Mouse (Mus musculus) liver, postnatal 0 days (tissue): ENCODE data around the gene Irf2bp2. TPM values are rescaled to one million over a fixed set of nuclear protein-coding genes. Genes with fewer than 3 reads are reported as not detected.

Experiments
- ATAC-seq: fragments of 200-750 bp; cut with Nextera tagmentation; 2 replicates; pipeline ENCODE4 v1.8.0; 2017; ENCODE audit warnings: mild to moderate bottlenecking, moderate library complexity
- DNase-seq: peaks from one replicate; pipeline ENCODE4 v3.0.0-alpha.2; 2016
- H3K27ac ChIP-seq: fragments of 300-500 bp; sonication (generic); 2 replicates; pipeline ENCODE4 v1.5.1; 2014; ENCODE audit warnings: antibody characterized with exemption, moderate library complexity, mild to moderate bottlenecking, low read depth
- H3K27me3 ChIP-seq: fragments of 300-500 bp; sonication (generic); 2 replicates; pipeline ENCODE4 v1.6.1; 2014; ENCODE audit warnings: low read length, control low read depth, mixed read lengths; ENCODE audit not compliant: insufficient read depth
- H3K36me3 ChIP-seq: fragments of 300-500 bp; sonication (generic); replicated peaks from 2 replicates; pipeline ENCODE4 v1.6.1; 2014; ENCODE audit warnings: mild to moderate bottlenecking, control low read depth, low read length, moderate library complexity, mixed read lengths; ENCODE audit not compliant: insufficient read depth
- H3K4me1 ChIP-seq: fragments of 300-500 bp; sonication (generic); 2 replicates; pipeline ENCODE4 v1.6.1; 2014; ENCODE audit warnings: antibody characterized with exemption, mild to moderate bottlenecking, control low read depth; ENCODE audit not compliant: insufficient read depth
- H3K4me2 ChIP-seq: fragments of 300-500 bp; sonication (generic); 2 replicates; pipeline ENCODE4 v1.6.1; 2014; ENCODE audit warnings: low read depth, mild to moderate bottlenecking, low read length, moderate library complexity, mixed read lengths
- H3K4me3 ChIP-seq: fragments of 300-500 bp; sonication (generic); 2 replicates; pipeline ENCODE4 v1.5.1; 2014; ENCODE audit warnings: low read depth, low read length
- H3K9ac ChIP-seq: fragments of 300-500 bp; sonication (generic); replicated peaks from 2 replicates; pipeline ENCODE4 v1.6.1; 2014; ENCODE audit warnings: mild to moderate bottlenecking, moderate library complexity
- H3K9me3 ChIP-seq: fragments of 300-500 bp; sonication (generic); 2 replicates; pipeline ENCODE4 v1.6.1; 2016; ENCODE audit warnings: mild to moderate bottlenecking, control low read depth, low read length, mixed read lengths
- CTCF ChIP-seq: sonication (generic); IDR thresholded peaks from 2 replicates; pipeline ENCODE4 v1.5.1; 2016; ENCODE audit warnings: antibody characterized with exemption, low read depth
- EP300 ChIP-seq: IDR thresholded peaks from 2 replicates; pipeline ENCODE4 v1.6.1; 2016; ENCODE audit warnings: antibody characterized with exemption, low read depth, mild to moderate bottlenecking
- WGBS: fragments of 180-500 bp; shearing (Covaris S2); extraction: QIAGEN DNeasy Blood & Tissue Kit; methylation state at CpG from one replicate; pipeline ENCODE4 v1.1.7; 2014; ENCODE audit not compliant: insufficient replicate concordance; 5-methylcytosine and 5-hydroxymethylcytosine counted together
- polyA plus RNA-seq: library from polyadenylated mRNA; unstranded; fragments of >200 nt; fragmentation: Nextera tagmentation; extraction: Ambion mirVana; gene quantifications from 2 replicates; pipeline ENCODE4 v1.2.1, GENCODE M21; 2015

The Irf2bp2 gene
- polyA plus RNA-seq, 1 experiment from 2014 or later, result 6.2 TPM

DNA sequence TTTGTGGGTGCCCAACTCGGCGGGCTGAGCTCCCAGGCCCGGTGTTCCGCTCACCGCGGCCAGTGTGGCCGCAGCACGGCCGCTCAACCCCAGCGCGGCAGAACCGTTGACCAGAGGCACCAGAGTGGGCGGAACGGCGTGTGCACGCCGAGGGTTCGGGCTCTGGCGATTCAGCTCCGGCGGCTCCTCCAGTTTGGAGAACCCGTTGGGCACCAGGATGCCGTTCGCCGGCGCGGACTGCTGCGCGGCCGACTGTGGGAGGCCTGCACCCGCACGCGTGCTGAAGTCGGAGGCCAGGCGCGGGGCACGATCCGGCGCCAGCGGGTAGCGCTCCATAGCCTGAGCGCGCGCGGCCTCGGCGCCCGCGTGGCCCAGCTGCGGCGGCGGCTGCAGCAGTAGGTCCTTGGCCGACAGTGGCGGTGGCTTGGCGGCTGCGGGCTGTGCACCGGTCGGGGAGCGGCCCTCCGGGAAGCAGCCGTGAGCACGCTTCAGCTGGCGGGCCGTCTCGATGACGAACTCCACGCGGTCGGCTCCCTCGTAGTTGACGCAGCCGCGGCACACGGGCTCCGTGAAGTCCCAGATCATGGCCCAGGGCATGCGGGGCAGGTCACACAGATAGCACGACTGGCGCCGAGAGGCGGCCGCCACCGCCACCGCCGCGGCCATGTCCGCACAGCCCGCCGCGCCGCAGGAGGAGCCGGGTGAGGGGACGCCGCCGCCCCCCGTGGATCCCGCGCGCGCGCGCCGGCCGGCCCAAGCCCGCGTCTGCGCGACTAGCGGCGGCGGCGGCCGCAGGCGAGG is 815 bp downstream of the Irf2bp2 start:
- under 1% methylated on average over 89 of the region's 113 CpGs for WGBS
- Histone ChIP-seq H3K4me3 (peak overlapping the region; percentile 99), H3K27me3 (no peaks in the 10 kb centered on the region), H3K9me3 (no peaks in the 10 kb centered on the region), H3K27ac (peak overlapping the region; percentile 98), H3K9ac (peak overlapping the region; percentile 99), H3K4me1 (peaks cover 30% of the 10 kb centered on the region), H3K36me3 (peaks cover 16% of the 10 kb centered on the region), H3K4me2 (peak overlapping the region; percentile 78)
- TF ChIP-seq EP300 (no peak), CTCF (no peak)
- ATAC-seq (no peak), DNase-seq (peak; percentile 68)

DNA sequence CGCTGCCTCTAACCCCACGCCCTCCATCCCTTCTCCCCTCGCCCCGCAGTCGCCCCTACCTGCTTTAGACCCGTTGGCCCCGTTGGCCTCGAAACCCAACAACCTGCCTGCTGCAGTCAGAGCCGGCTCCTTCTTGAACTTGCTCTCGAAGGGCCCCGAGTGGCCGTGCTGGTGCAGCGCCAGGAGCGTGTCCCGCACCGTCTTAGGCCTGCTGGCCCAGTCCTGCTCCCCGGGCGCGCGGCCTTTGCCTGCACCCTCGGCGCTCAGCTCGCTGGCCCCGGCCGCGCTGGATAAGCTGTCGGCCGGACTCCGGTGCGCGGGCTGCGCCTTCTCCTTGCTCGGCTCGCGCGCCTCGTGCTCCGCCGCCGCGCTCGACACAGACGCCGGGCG is 1.4 kb downstream of the Irf2bp2 start:
- Histone ChIP-seq H3K27ac (peak overlapping the region; percentile 98), H3K4me2 (peak overlapping the region; percentile 78), H3K4me1 (peaks cover 31% of the 10 kb centered on the region), H3K9ac (peak overlapping the region; percentile 99), H3K27me3 (no peaks in the 10 kb centered on the region), H3K4me3 (peak overlapping the region; percentile 99), H3K9me3 (no peaks in the 10 kb centered on the region), H3K36me3 (peaks cover 21% of the 10 kb centered on the region)
- DNase-seq (peak; percentile 61), ATAC-seq (no peak)
- WGBS, result under 1% methylated on average over 38 of the region's 45 CpGs
- no peak for TF ChIP-seq EP300
- TF ChIP-seq CTCF, result no peak

DNA sequence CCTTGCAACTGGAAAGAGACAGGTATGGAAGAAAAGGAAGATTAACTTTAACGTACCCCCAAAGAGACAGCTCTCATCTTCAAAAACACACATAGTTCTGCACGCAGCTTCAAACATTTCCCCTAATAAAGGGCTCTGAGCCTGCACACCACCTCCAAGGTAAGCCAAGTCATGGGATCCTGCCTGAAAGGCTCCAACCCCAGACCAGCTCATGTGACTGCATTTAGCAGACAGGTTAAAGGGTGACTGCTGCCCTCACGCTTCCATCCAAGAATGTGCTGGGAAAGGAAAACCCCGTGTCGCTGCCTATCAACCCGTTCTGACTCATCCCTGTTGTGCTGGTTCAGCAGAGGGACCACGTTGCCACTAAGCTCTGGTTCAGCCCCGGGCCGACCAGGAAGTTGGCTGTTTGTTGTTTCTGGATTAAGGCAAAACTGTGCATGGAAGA is 1.9 kb downstream of the Irf2bp2 start:
- ATAC-seq (no peak), DNase-seq (peak; percentile 68)
- peak overlapping the region; percentile 78 for H3K4me2 ChIP-seq
- peak overlapping the region; percentile 99 for H3K4me3 ChIP-seq
- H3K27me3 ChIP-seq, result no peaks in the 10 kb centered on the region
- peak overlapping the region; percentile 98 for H3K27ac ChIP-seq
- no peaks in the 10 kb centered on the region for H3K9me3 ChIP-seq
- H3K9ac ChIP-seq, result peak overlapping the region; percentile 99
- 0% methylated on average over 9 of the region's 9 CpGs for WGBS
- H3K36me3 ChIP-seq, result peaks cover 25% of the 10 kb centered on the region
- TF ChIP-seq CTCF (no peak), EP300 (peak; percentile 34; the same call in 1 of the 2 replicates)
- H3K4me1 ChIP-seq, result peaks cover 29% of the 10 kb centered on the region

DNA sequence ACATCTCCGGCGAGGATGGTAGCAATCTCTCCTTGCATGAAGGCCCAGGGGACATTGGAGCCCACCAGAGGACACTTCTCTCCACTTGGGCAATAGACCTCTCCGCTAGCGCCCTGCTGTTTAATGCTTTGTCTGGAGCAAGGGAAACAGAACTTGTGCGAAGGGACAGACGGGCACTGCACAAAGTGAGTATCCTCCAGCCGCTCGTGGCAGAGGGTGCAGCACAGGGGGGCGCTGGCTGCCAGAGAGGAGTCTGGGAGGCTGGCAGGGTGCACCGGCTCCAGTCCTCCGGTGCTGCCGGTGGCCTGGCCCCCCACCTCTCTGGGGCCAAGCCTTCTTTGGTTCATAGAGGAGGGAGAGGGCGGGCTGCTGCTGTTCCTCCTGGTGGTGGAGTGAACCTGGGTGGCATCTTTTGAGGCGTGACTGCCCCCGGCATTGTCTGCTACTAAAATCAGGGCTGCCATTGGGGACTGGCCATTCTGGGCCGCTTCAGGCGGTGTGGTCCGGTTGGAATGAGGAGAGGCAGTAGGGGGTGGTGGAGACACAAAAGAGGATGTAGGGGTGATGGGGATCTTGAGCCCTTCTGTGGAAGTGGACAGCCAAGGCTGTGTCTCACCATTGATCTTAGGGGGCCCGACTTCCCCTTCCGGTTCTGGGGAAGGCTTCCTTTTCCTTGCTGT is 2.5 kb downstream of the Irf2bp2 start:
- DNase-seq, result peak; percentile 66
- H3K4me3 ChIP-seq, result peak overlapping the region; percentile 99
- TF ChIP-seq CTCF, result peak; percentile 27; the same call in 1 of the 2 replicates
- peak; percentile 2; the same call in 1 of the 2 replicates for TF ChIP-seq EP300
- peak overlapping the region; percentile 99 for H3K9ac ChIP-seq
- H3K36me3 ChIP-seq, result peaks cover 30% of the 10 kb centered on the region
- WGBS, result 0% methylated on average over 20 of the region's 20 CpGs
- no peak for ATAC-seq
- no peaks in the 10 kb centered on the region for H3K27me3 ChIP-seq
- no peaks in the 10 kb centered on the region for H3K9me3 ChIP-seq
- H3K4me2 ChIP-seq, result peak overlapping the region; percentile 78
- peak overlapping the region; percentile 98 for H3K27ac ChIP-seq
- peaks cover 29% of the 10 kb centered on the region for H3K4me1 ChIP-seq

DNA sequence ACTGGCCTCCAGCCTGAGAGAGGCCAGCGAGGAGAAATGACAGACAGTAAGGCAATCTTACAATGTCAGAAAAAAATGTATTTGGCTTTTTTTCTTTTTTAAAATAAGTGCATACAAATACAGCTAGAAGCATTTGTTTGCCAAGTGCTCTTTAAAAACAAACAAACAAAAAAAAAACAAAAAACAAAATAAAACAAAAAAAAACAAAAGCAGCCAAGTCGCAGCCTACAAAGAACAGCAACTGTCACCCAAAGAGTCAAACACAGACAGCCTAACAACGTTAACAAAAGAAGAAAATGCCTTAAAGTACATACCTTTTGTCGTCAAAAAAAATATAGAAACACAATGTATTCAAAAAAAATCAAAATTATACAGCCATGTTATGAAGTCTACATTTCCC is 3.2 kb downstream of the Irf2bp2 start:
- no peaks in the 10 kb centered on the region for H3K27me3 ChIP-seq
- no peak for ATAC-seq
- peak overlapping the region; percentile 75 for H3K9ac ChIP-seq
- no peak for DNase-seq
- H3K4me3 ChIP-seq, result peak overlapping the region; percentile 99
- peak overlapping the region; percentile 78 for H3K4me2 ChIP-seq
- TF ChIP-seq EP300 (no peak), CTCF (no peak)
- H3K27ac ChIP-seq, result peak overlapping the region; percentile 98
- no peaks in the 10 kb centered on the region for H3K9me3 ChIP-seq
- H3K36me3 ChIP-seq, result peaks cover 32% of the 10 kb centered on the region
- WGBS, result 8% methylated on average over 4 of the region's 4 CpGs
- H3K4me1 ChIP-seq, result peaks cover 31% of the 10 kb centered on the region

DNA sequence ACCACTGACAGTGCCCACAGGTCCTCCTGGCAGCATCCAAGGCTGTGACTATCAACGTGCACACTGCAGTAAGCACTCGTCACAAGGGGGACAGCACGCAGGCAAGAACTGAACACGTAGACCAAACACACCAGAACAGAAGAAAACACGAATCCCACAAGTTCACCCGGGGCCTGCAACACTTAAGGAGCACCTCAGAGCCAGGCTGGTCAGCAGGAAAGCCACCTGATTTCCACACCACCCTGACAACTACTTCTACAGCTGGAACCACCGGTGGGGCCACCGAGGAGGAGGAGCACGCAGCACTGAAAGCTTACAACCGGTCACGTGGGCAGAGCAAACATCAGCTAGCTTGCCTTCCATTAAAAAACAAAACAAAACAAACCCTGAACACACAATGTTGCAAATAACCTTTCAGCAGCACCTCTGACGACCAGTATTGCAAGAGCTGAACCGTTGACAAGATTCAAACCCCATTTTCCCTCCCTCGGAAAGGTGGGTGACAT is 3.7 kb downstream of the Irf2bp2 start:
- Histone ChIP-seq H3K9me3 (no peaks in the 10 kb centered on the region), H3K4me2 (peak overlapping the region; percentile 78), H3K27me3 (no peaks in the 10 kb centered on the region), H3K4me1 (peaks cover 31% of the 10 kb centered on the region), H3K27ac (peak overlapping the region; percentile 98), H3K4me3 (peak overlapping the region; percentile 99), H3K36me3 (peaks cover 32% of the 10 kb centered on the region), H3K9ac (peak overlapping the region; percentile 75)
- ATAC-seq (peak; percentile 9), DNase-seq (peak; percentile 81)
- WGBS, result under 1% methylated on average over 14 of the region's 14 CpGs
- TF ChIP-seq CTCF (peak; percentile 37; the same call in 1 of the 2 replicates), EP300 (peak; percentile 27; the same call in 1 of the 2 replicates)
